Mouse (Mus musculus): ENCODE results near the gene Ctf1.
"Not testable (repeated sequence)": the region's sequence is repeated elsewhere in the genome, so short reads cannot be mapped to it uniquely, and the experiment has no call there.

Gene Ctf1

GRCm38 (mm10) chr7:127693730-127694129 lies 18.8 kb upstream of the Ctf1 start:
- not testable (repeated sequence) for DNase-seq

- DNase-seq = no peak
Measured at GRCm38 (mm10) chr7:127698986-127699385, 13.6 kb upstream of the Ctf1 start.

GRCm38 (mm10) chr7:127700712-127701331 lies 11.7 kb upstream of the Ctf1 start:
- DNase-seq = no peak

- peak; percentile 49 for DNase-seq
Measured at GRCm38 (mm10) chr7:127703561-127704178, 8.9 kb upstream of the Ctf1 start.

- peak; percentile 51 for DNase-seq
Measured at GRCm38 (mm10) chr7:127704598-127704997, 7.9 kb upstream of the Ctf1 start.

- peak; percentile 86 for DNase-seq
Measured at GRCm38 (mm10) chr7:127705706-127706105, 6.8 kb upstream of the Ctf1 start.

- DNase-seq = peak; percentile 67
Measured at GRCm38 (mm10) chr7:127707045-127707956, 5.2 kb upstream of the Ctf1 start.

GRCm38 (mm10) chr7:127707957-127708206 lies 4.7 kb upstream of the Ctf1 start:
- no peak for DNase-seq

GRCm38 (mm10) chr7:127708207-127709078 lies 4.1 kb upstream of the Ctf1 start, which contains the start of gene Bcl7c:
Gene Bcl7c, minus strand, starts transcription at chr7:127708933.
- peak; percentile 88 for DNase-seq

- no peak for DNase-seq
Measured at GRCm38 (mm10) chr7:127709261-127709979, 3.1 kb upstream of the Ctf1 start.

GRCm38 (mm10) chr7:127711031-127711430 lies 1.5 kb upstream of the Ctf1 start:
- no peak for DNase-seq

GRCm38 (mm10) chr7:127711456-127711855 lies 1.1 kb upstream of the Ctf1 start:
- peak; percentile 43 for DNase-seq

- DNase-seq = peak; percentile 53
Measured at GRCm38 (mm10) chr7:127714816-127715215, 2.3 kb downstream of the Ctf1 start.

GRCm38 (mm10) chr7:127716992-127717391 lies 4.5 kb downstream of the Ctf1 start:
- peak; percentile 81 for DNase-seq

GRCm38 (mm10) chr7:127718339-127718738 lies 5.8 kb downstream of the Ctf1 start:
- DNase-seq = no peak

- peak; percentile 28 for DNase-seq
Measured at GRCm38 (mm10) chr7:127719258-127719657, 6.7 kb downstream of the Ctf1 start.

GRCm38 (mm10) chr7:127725490-127725889 lies 13.0 kb downstream of the Ctf1 start:
- no peak for DNase-seq

GRCm38 (mm10) chr7:127725924-127726323 lies 13.4 kb downstream of the Ctf1 start:
- DNase-seq = no peak

GRCm38 (mm10) chr7:127727898-127728297 lies 15.4 kb downstream of the Ctf1 start:
- DNase-seq = no peak

GRCm38 (mm10) chr7:127730170-127730569 lies 17.6 kb downstream of the Ctf1 start:
- DNase-seq = no peak

- not testable (repeated sequence) for DNase-seq
Measured at GRCm38 (mm10) chr7:127732066-127732465, 19.5 kb downstream of the Ctf1 start, which contains the start of gene Ctf2. Gene Ctf2, minus strand, starts transcription at chr7:127732166.
